Mouse (Mus musculus) CD4-positive helper T cell, adult 2 months (primary cell): ENCODE data around the gene Lrrfip2.

Experiments used
- DNase-seq: peaks from one replicate; pipeline ENCODE4 v3.0.0-alpha.2; 2012; ENCODE audit warnings: low read depth, missing footprints, low spot score

Gene Lrrfip2

DNA sequence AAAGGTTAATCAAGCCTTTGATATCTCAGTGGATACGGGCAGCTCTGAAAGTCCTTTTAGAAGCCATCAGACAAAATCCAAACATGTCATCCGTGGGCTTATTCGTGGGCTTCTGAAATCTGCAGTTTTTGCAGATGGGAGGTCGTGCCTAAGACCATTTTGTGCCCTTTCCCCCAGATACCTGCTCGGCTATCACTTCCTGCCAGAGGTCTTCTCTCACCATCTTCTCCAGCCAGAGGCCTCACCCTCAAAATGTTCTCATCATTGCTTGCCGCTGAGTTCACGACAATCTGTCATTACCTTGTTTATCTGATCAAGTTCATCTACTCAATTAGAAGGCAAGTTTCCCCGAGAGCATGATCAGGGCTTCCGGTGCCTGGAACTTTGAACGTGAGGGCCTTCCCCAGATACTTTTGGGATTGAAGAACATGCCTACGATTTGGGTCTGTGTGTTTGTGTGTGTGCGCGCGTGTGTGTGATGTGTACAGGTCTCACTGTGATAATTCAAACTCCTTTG lies at the start of gene Lrrfip2:
Gene Lrrfip2 (plus strand): TSS at position 467 of the 517 bp plus-strand sequence.
- DNase-seq, result peak; percentile 12

DNA sequence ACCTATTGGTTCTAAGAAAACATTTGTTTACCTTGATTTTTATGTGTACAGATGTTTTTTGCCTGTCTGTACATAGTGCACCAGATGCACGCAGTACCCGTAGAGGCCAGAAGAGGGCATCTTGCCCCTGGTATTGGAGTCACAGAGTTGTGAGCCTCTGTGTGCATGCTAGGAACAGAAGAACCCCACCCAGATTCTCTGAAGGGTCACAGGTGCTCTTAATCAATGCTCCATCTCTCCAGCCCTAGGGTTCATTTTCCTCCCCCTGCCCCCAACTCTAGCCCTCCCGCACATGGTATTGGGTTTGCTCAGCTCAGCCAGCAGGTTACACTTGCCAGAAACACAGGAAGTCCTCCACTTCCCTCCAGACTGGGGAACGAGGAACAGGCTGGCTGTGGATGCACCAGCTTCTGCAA lies 46.8 kb upstream of the Lrrfip2 start:
- DNase-seq, result peak; percentile 53

GRCm38 (mm10) chr9:111072175-111072574 lies 45.2 kb upstream of the Lrrfip2 start:
- peak; percentile 24 for DNase-seq

DNA sequence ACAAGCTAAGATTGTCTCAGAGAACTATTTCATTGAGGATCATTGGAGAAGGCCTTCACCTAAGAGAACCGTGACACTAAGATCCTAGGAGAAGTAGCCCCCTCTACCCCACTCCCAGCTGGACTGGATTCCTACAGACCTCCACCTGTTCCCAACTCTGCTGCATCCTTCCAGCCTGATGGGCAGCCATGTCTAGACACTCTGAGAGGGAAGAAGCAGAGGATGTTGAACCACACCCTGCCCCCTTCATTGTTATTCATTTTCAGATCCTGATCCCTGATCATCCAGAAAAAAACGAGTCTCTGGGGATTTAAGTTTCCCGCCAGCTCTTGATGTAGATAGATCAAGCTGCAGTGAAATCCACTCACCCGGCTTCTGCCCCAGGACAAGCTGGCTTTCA lies 44.4 kb upstream of the Lrrfip2 start:
- no peak for DNase-seq

GRCm38 (mm10) chr9:111077745-111078144 lies 39.6 kb upstream of the Lrrfip2 start:
- DNase-seq, result peak; percentile 18

DNA sequence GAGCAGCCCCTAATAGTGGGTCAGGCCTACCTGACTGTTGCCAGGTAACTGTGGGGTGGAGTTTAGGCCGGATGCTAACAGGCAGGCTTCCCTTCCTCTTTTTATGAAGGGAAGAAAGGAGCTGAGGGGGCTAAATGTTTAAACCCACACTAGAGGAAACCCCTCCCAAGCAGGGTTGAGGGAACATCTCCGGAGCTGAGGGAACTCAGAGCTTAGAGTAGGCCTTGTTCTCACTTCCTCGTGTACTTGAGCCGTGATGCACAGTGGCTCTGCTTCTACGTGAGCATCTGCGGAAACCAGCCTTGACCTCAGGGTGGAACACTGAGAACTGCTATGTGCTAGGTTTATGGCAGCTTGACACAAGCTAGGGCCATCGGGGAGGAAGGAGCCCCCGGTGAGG lies 36.6 kb upstream of the Lrrfip2 start:
- DNase-seq, result no peak

GRCm38 (mm10) chr9:111081765-111082164 lies 35.6 kb upstream of the Lrrfip2 start:
- DNase-seq, result no peak

GRCm38 (mm10) chr9:111085329-111085728 lies 32.1 kb upstream of the Lrrfip2 start:
- no peak for DNase-seq

- no peak for DNase-seq
Measured at GRCm38 (mm10) chr9:111086137-111086536, 31.3 kb upstream of the Lrrfip2 start.

GRCm38 (mm10) chr9:111086995-111087606 lies 30.3 kb upstream of the Lrrfip2 start:
- DNase-seq, result no peak

- no peak for DNase-seq
Measured at GRCm38 (mm10) chr9:111087960-111088359, 29.4 kb upstream of the Lrrfip2 start.

DNA sequence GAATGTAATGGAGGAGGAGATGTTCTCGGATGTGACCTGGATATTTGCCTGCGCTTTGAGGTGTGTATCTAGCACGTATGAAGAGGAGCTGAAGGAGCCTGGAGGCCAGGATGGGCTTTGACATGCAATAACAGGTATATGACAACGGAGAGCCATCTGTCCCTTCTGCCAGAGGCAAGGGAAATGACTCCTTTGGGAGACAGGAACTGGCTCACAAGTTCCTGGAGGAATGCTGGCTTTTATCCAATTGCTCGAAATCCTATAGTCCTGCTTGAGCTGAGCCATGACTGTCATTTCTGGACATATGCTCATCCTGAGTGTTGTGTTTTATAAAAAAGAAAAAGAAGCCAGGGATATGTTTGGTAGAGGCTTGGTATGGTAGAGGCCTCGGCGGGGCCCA lies 28.5 kb upstream of the Lrrfip2 start:
- no peak for DNase-seq

GRCm38 (mm10) chr9:111092657-111093056 lies 24.7 kb upstream of the Lrrfip2 start:
- DNase-seq, result no peak

DNA sequence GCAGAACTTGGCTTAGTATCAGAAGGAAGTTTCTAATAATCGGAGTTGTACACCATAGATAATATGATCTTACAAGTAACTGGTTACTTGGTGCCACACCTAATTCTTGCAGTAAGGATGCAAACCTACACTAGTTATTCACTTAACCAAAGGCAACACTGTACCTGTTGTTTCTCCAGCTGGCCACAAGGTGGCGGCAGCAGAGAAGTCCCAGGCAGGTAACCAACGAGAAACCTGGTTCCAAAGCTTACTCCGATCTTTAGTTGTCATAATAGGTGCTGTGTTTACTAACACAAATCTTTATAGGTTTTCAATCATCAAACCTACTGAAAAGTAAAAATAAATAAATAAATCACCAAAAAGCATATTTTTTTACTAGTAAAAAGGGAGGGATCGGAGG lies 24.3 kb upstream of the Lrrfip2 start:
- DNase-seq, result peak; percentile 59

GRCm38 (mm10) chr9:111094626-111095025 lies 22.8 kb upstream of the Lrrfip2 start:
- no peak for DNase-seq

DNA sequence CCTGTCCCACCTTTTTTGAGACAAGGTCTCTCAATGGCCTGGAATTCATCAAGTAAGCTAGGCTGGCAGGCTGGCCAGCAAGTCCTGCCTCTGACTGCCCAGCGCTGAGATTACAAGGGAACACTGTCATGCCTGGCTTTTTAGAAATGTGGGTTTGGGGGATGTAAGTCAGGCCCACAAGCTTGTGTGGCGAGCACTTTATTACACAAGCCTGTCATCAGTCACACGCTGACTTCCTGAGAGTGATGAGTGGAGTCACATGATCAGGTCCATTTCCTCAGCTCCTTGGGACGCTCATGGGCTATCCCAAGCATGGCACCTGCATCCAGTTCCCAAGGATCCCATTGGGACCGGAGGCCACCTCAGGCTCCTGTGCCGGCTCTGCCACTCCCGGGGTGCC lies 21.7 kb upstream of the Lrrfip2 start:
- DNase-seq, result no peak

- DNase-seq, result no peak
Measured at GRCm38 (mm10) chr9:111096419-111097326, 20.7 kb upstream of the Lrrfip2 start.

GRCm38 (mm10) chr9:111097543-111097942 lies 19.8 kb upstream of the Lrrfip2 start:
- no peak for DNase-seq

GRCm38 (mm10) chr9:111100406-111100805 lies 17.0 kb upstream of the Lrrfip2 start:
- DNase-seq, result no peak

DNA sequence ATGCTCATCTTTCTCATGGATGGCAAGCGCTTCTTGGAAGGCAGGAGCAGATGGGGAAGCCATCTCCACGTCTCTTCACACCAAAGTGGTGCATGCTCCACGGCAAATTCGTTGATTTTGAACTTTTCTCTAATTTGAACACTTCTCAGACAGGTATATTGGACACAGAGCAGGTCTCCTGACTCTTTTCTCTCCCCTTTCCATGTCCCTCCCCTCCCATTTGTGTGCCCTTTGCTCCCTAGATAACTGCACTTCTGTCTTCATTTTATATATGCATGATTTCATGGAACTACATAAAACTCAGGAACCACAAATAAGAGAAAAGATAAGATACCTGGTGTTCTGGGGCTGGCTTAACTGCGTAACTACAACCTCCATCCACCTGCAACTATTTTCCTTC lies 14.1 kb upstream of the Lrrfip2 start:
- DNase-seq, result no peak

GRCm38 (mm10) chr9:111103893-111104292 lies 13.5 kb upstream of the Lrrfip2 start:
- DNase-seq, result no peak

- no peak for DNase-seq
Measured at GRCm38 (mm10) chr9:111107863-111108262, 9.5 kb upstream of the Lrrfip2 start.

DNA sequence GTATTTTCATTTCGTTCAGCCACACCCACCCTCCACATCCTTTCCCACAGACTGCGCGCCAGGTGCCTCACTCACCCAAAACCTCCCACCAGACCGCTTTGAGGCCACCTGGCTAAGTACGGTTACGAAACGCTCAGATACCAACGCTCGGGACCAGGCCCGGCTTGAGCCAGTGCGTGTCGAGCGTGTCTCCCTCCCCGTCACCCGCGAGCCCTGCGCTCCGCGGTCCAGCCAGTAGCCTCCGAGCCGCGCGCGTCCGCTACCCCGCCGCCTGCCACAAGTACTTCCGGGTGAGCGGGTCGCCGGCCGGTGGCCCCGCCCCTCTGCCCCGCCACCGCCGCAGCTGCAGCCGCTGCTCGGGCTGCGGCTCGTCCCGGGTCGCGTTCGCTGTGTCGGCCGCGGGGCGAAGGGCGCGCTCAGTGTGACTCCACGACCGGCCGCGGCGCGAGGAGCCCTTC lies 431 bp downstream of the Lrrfip2 start:
- DNase-seq, result peak; percentile 86
